Mouse (Mus musculus): ENCODE measurements around the gene Gde1. TPM values are rescaled to one million over a fixed set of nuclear protein-coding genes. Genes with fewer than 3 reads are reported as not detected.

The Gde1 gene
- polyA plus RNA-seq (2014; fragmentation: Illumina TruSeq; extraction: RNeasy Lipid Tissue Mini Kit (QIAGEN cat#74804); ENCODE audit: low read depth, low replicate concordance) = 43.1 TPM

DNA sequence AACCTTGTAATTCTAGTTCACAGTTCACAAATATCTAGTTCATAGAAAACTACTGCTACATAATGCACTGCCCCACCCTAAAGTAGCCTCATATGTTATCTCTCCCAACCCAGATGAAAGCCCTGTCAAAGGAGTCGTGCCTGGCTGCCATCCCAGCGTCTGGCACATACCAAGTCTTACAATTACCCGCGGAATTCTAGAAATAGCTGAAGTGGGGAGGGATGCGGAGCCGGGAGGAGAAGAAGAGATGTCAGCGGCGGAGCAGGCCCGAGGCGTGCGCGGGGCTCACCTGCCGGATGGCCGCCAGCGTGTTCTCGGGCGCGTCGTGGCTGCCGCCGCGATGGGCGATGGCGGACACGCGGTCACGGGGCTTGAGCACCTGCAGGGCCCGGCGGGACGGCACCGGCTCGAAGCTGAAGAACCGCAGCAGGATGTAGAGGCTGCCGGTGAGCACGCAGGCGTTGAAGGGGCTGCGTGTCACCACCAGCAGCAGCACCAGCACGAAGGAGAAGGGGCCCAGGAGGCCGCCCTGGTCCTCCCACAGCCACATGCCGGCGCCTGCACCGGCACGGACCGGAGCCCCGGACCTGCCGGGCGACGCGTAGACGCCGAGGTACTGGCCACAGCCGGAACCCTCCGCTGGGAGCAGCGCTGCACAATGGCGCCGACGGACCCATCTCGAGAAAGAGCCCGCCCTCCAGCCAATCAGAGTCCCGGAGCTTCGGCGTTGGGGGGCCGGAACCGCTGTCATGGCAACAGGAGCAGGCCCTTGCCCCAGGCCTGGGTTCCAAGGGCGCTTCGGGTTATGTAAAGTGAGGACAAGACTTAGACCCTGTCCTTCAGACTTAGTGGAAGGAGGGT lies at the start of gene Gde1:
Gde1 (minus strand) TSS at position 678 of the 861 bp plus-strand sequence.

DNA sequence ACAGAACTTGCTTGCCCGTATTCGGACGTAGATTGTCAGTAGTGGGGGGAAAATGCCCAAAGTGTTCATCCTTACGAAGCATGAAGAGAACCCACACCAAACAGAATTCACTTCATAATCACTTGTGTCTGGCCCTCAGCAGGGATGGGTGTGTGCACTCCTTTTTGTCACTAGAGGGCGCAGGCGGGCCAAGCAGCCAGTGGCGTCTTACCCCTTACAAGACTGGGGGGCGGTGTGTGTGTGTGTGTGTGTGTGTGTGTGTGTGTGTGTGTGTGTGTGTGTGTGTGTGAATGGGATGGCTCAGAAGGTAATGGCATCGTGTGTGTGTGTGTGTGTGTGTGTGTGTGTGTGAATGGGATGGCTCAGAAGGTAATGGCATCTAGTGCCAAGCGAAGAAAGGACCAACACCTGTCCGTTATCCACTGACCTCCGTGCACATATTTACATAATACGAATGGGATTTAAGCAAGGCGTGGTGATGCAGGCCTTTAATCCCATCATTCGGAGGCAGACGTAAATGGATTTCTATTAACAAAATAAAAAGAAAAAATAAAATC lies 34.5 kb upstream of the Gde1 start, which contains the start of gene Vps35l:
Vps35l (plus strand) TSS at position 252 of the 557 bp plus-strand sequence.

DNA sequence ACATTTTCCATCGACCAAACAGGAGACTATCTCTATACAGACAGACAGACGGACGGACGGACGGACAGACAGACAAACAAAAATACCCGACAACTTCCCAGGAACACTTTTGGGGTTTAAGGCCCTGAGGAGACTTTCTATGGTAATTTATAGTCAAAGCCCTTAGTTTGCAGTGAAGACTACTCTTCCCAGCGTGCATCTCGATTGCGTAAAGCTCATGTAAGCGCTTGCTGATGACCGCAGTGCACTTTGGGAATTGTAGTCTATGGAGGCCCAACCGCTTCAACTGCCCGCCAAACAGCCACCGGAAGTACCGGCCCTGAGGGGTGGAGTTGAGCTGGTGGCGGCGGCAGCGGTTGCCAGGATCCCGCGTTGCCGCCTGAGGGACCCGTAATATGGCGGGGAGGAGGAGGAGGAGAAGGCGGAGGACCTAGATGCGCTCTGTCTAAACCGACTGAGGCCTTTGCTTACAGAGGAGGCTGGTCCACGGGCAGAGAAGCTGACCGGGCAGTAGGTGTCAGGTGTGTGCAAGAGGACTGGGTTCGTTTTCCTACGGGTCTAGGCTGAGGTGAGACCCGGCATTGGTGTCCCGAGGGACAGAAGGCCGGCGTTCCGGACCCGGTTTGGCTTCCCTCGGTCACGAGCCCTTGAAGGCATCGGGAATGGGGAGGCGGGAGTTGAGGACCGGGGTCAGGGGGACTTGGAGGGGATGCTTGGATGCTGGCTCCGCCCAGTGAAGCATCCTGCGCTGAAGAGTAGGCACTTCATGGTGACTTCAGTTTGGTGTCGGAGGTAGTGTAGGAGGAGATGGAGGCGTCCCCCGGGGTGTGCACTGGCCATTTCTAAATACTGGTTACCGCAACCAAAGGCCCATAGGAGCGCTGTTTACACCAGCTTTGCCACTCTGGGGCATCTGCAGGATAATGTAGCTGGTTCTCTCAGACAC lies 6.9 kb upstream of the Gde1 start, which contains the start of gene Ccp110:
Ccp110 (plus strand) TSS at position 325 of the 946 bp plus-strand sequence.

Other genes starting within 250 kb of the Gde1 start
- 3.8 TPM for gene Itpripl2, start 213.8 kb downstream of the Gde1 start, polyA plus RNA-seq (2014; fragmentation: Illumina TruSeq; extraction: RNeasy Lipid Tissue Mini Kit (QIAGEN cat#74804); ENCODE audit: low read depth, low replicate concordance)
- 6.9 TPM for gene Coq7, start 172.4 kb downstream of the Gde1 start, polyA plus RNA-seq (2014; fragmentation: Illumina TruSeq; extraction: RNeasy Lipid Tissue Mini Kit (QIAGEN cat#74804); ENCODE audit: low read depth, low replicate concordance)
- gene Tmc7, start 121.0 kb downstream of the Gde1 start, polyA plus RNA-seq (2014; fragmentation: Illumina TruSeq; extraction: RNeasy Lipid Tissue Mini Kit (QIAGEN cat#74804); ENCODE audit: low read depth, low replicate concordance) = 1.7 TPM
- not detected for gene Tmc5, start 108.5 kb downstream of the Gde1 start, polyA plus RNA-seq (2014; fragmentation: Illumina TruSeq; extraction: RNeasy Lipid Tissue Mini Kit (QIAGEN cat#74804); ENCODE audit: low read depth, low replicate concordance)
- gene Ccp110, start 6.8 kb upstream of the Gde1 start, polyA plus RNA-seq (2014; fragmentation: Illumina TruSeq; extraction: RNeasy Lipid Tissue Mini Kit (QIAGEN cat#74804); ENCODE audit: low read depth, low replicate concordance) = 6.8 TPM
- gene Vps35l, start 34.4 kb upstream of the Gde1 start, polyA plus RNA-seq (2014; fragmentation: Illumina TruSeq; extraction: RNeasy Lipid Tissue Mini Kit (QIAGEN cat#74804); ENCODE audit: low read depth, low replicate concordance) = 5.6 TPM
- not detected for gene Iqck, start 150.0 kb upstream of the Gde1 start, polyA plus RNA-seq (2014; fragmentation: Illumina TruSeq; extraction: RNeasy Lipid Tissue Mini Kit (QIAGEN cat#74804); ENCODE audit: low read depth, low replicate concordance)
- 20.2 TPM for gene Knop1, start 150.5 kb upstream of the Gde1 start, polyA plus RNA-seq (2014; fragmentation: Illumina TruSeq; extraction: RNeasy Lipid Tissue Mini Kit (QIAGEN cat#74804); ENCODE audit: low read depth, low replicate concordance)